Mouse (Mus musculus) right cerebral cortex, postnatal 10 days (tissue): Measurements from ENCODE around the gene Rgs7.

Source experiments
- DNase-seq, 2 experiments: peaks; one replicate each; pipeline ENCODE4 v3.0.0; 2021; ENCODE audit warnings: low spot score in 2 of 2

Gene Rgs7

GRCm38 (mm10) chr1:175178733-175179132, 313.6 kb downstream of the Rgs7 start:
- no peak for DNase-seq

GRCm38 (mm10) chr1:175174918-175175675, 317.2 kb downstream of the Rgs7 start:
- no peak for DNase-seq

GRCm38 (mm10) chr1:175155469-175155868, 336.8 kb downstream of the Rgs7 start:
- no peak for DNase-seq

- peak; percentile 39 to 61 for DNase-seq
These were observed 349.2 kb downstream of the Rgs7 start for GRCm38 (mm10) chr1:175143051-175143450.

GRCm38 (mm10) chr1:175128525-175128924, 363.8 kb downstream of the Rgs7 start:
- peak; percentile 43 to 62 for DNase-seq

GRCm38 (mm10) chr1:175124416-175124815, 367.9 kb downstream of the Rgs7 start:
- DNase-seq = no peak

GRCm38 (mm10) chr1:175118904-175119555, 373.3 kb downstream of the Rgs7 start:
- no peak for DNase-seq

- no peak for DNase-seq
These were observed 383.9 kb downstream of the Rgs7 start for GRCm38 (mm10) chr1:175108270-175108860.

GRCm38 (mm10) chr1:175106315-175106714, 386.0 kb downstream of the Rgs7 start:
- no peak for DNase-seq

- no peak for DNase-seq
These were observed 386.9 kb downstream of the Rgs7 start for GRCm38 (mm10) chr1:175105426-175105825.

GRCm38 (mm10) chr1:175097014-175097413, 395.3 kb downstream of the Rgs7 start:
- no peak for DNase-seq

GRCm38 (mm10) chr1:175082104-175082503, 410.2 kb downstream of the Rgs7 start:
- no peak for DNase-seq

- no peak for DNase-seq
These were observed 412.3 kb downstream of the Rgs7 start for GRCm38 (mm10) chr1:175079819-175080608.

- no peak for DNase-seq
These were observed 418.6 kb downstream of the Rgs7 start for GRCm38 (mm10) chr1:175073500-175074232.

GRCm38 (mm10) chr1:175069758-175070290, 422.5 kb downstream of the Rgs7 start:
- no peak for DNase-seq

GRCm38 (mm10) chr1:175049121-175049520, 443.2 kb downstream of the Rgs7 start:
- DNase-seq = no peak

- DNase-seq = peak; percentile 71 to 79
These were observed 451.0 kb downstream of the Rgs7 start for GRCm38 (mm10) chr1:175041167-175041817.

GRCm38 (mm10) chr1:175040038-175040437, 452.3 kb downstream of the Rgs7 start:
- DNase-seq = no peak

- DNase-seq = no peak
These were observed 452.7 kb downstream of the Rgs7 start for GRCm38 (mm10) chr1:175039567-175039966.

GRCm38 (mm10) chr1:175035461-175035860, 456.8 kb downstream of the Rgs7 start:
- no peak for DNase-seq

- no peak for DNase-seq
These were observed 460.3 kb downstream of the Rgs7 start for GRCm38 (mm10) chr1:175032015-175032414.
